In genomic region chr8:11249541-11250058, GRCm38 (mm10) we compare ENCODE assay signal across 8 mouse cellular contexts.
DNase-seq lines count a peak whose midpoint lies in the region; ATAC-seq lines count a peak whose summit lies in the region.

No protein-coding gene starts in this region.

- H3K36me3 ChIP-seq in kidney, embryonic 16.5 days (ENCODE audit: insufficient read depth, low read length): peaks cover 23% of the 10 kb centered on the region

- WGBS in kidney, embryonic 16.5 days: 55% methylated on average over 7 of the region's 7 CpGs

- H3K9ac ChIP-seq in kidney, embryonic 16.5 days (replicated peaks; ENCODE audit: low read length): no peak overlapping the region

- no peak overlapping the region for H3K4me3 ChIP-seq in kidney, embryonic 16.5 days (ENCODE audit: low read length)

- ATAC-seq in cerebellum, adult (ENCODE audit: insufficient number of reproducible peaks, low FRiP score, low TSS enrichment): 0 out of 2 replicates have a peak, but pooled peaks have one; percentile 54
- no peak for ATAC-seq in kidney, embryonic 16.5 days (ENCODE audit: low FRiP score, low TSS enrichment)
- ATAC-seq in megakaryocyte-erythroid progenitor cell, adult 5-6 weeks (replicated peaks; ENCODE audit: low FRiP score, low TSS enrichment, poor library complexity, severe bottlenecking): no peak

- peak overlapping the region; percentile 83 for H3K27ac ChIP-seq in kidney, embryonic 16.5 days (ENCODE audit: low read length)

- H3K4me1 ChIP-seq in kidney, embryonic 16.5 days (ENCODE audit: insufficient read depth, low read length): peaks cover 73% of the 10 kb centered on the region

- DNase-seq in cerebellum, postnatal 4 days (ENCODE audit: low spot score in 2 of 2): no peak
- DNase-seq in 416B (ENCODE audit: low read depth): peak; percentile 36
- peak; percentile 39 to 55 for DNase-seq in cerebellum, postnatal 36 days
- DNase-seq in skeletal muscle tissue, adult 2 months (ENCODE audit: low read depth, low spot score): peak; percentile 49
- no peak for DNase-seq in ovary, postnatal 36 days (ENCODE audit: low spot score)

- no peak overlapping the region for H3K4me2 ChIP-seq in kidney, embryonic 16.5 days (replicated peaks; ENCODE audit: low read depth, low read length)

- no peaks in the 10 kb centered on the region for H3K9me3 ChIP-seq in kidney, embryonic 16.5 days (ENCODE audit: low read length)

- H3K27me3 ChIP-seq in kidney, embryonic 16.5 days (ENCODE audit: insufficient read depth, low read length): no peaks in the 10 kb centered on the region

Comparison
In these comparisons a context has a peak if more than half of its experiments do, and no peak if none do; other contexts are left out.
1. DNase-seq: peak in 416B (single experiment), cerebellum, postnatal 36 days (2 of 2) and skeletal muscle tissue, adult 2 months (single experiment); none in cerebellum, postnatal 4 days (0 of 2) and ovary, postnatal 36 days (single experiment).